Mouse (Mus musculus): ENCODE data around the gene Gm20826.
"Not testable (repeated sequence)": the region's sequence is repeated elsewhere in the genome, so short reads cannot be mapped to it uniquely, and the experiment has no call there.

The Gm20826 gene

GRCm38 (mm10) chrY:7638389-7638788 is at the start of gene Gm20826:
TSS of gene Gm20826 (minus strand) at chrY:7638489.
- DNase-seq (ENCODE audit: low read depth, low spot score), result not testable (repeated sequence)

Data from retina, adult 2 months (tissue).